Mouse (Mus musculus): ENCODE results near the gene Ptpdc1.

Ptpdc1 gene

GRCm38 (mm10) chr13:48546330-48546917, 79.0 kb downstream of the Ptpdc1 start:
- ChIA-PET POLR2A (interaction anchor here (0.5 to 21.7 kb wide), 81 partner anchors 7 to 1503 kb away, joined by 3 to 370 read pairs (median 4); partner anchors contain the start of genes A830005F24Rik (in 2 of the 4), Id4 (in 2 of the 4), Kdm1b (in 2 of the 4) and Ptpdc1 (in 2 of the 4)), CTCF (interaction anchor here in 1 of 4 experiments (0.6 kb wide), 2 partner anchors 49 to 521 kb away, joined by 3 read pairs; no protein-coding TSS in a partner anchor)

GRCm38 (mm10) chr13:48545476-48546281, 79.8 kb downstream of the Ptpdc1 start:
- POLR2A ChIA-PET = interaction anchor here (0.5 to 21.7 kb wide), 83 partner anchors 7 to 1502 kb away, joined by 3 to 370 read pairs (median 4); partner anchors contain the start of genes A830005F24Rik (in 2 of the 4), Id4 (in 2 of the 4), Kdm1b (in 2 of the 4) and Ptpdc1 (in 2 of the 4)

DNA sequence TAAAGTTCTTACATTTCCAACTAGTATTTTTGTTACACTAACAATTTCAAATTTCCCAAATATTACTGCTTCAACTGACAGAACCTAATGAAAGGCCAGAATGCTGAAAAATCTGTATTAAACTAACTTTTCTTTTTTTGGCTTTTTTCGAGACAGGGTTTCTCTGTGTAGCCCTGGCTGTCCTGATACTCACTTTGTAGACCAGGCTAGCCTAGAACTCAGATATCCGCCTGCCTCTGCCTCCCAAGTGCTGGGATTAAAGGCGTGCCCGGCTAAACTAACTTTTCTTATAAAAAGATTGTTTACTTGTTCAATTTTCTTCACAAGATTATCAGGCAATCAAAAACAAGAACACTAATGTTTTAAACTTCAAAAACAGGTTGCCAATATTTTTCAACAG, 80.6 kb downstream of the Ptpdc1 start:
- ChIA-PET POLR2A (interaction anchor here in 3 of 4 experiments (1.0 to 21.7 kb wide), 21 partner anchors 8 to 642 kb away, joined by 3 to 370 read pairs (median 10); partner anchors contain the start of genes A830005F24Rik (in 1 of the 3), Ninj1 (in 1 of the 3), Ptpdc1 (in 1 of the 3) and Zfp169 (in 1 of the 3)), CTCF (no interaction called here)

More at GRCm38 (mm10) chr13:48545476-48546281, 79.8 kb downstream of the Ptpdc1 start:
- CTCF ChIA-PET = interaction anchor here in 1 of 4 experiments (0.6 kb wide), 2 partner anchors 49 to 520 kb away, joined by 3 read pairs; no protein-coding TSS in a partner anchor

GRCm38 (mm10) chr13:48544391-48544790, 81.1 kb downstream of the Ptpdc1 start:
- ChIA-PET CTCF (no interaction called here), POLR2A (interaction anchor here in 3 of 4 experiments (1.1 to 21.7 kb wide), 17 partner anchors 10 to 637 kb away, joined by 3 to 370 read pairs (median 5); partner anchors contain the start of genes A830005F24Rik (in 1 of the 3) and Zfp169 (in 1 of the 3))

DNA sequence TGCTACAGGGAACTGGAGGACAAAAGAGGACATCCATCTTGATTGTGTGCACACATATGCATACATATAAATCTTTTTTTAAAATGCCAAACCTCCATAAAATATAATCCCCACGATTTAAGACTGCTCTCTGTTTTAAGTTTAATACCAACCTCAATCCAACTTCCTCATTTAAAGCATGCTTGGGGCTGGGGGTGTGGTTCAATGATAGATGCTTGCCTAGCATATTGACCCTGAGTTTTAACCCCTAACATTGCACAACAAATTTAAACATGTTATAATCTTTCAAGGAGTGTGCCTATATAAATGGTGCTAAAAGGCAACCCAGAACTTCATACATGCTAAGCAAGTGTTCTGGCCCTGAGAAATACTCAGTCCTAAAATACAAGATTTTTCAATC, 85.0 kb downstream of the Ptpdc1 start:
- ChIA-PET CTCF (interaction anchor here in 1 of 4 experiments (1.0 kb wide), 1 partner anchor 10 kb away, joined by 3 read pairs; no protein-coding TSS in a partner anchor), POLR2A (interaction anchor here in 2 of 4 experiments (0.7 to 21.7 kb wide), 9 partner anchors 11 to 280 kb away, joined by 3 to 370 read pairs (median 3); partner anchors contain the start of genes A830005F24Rik (in 1 of the 2) and Zfp169 (in 1 of the 2))

- POLR2A ChIA-PET = interaction anchor here in 3 of 4 experiments (0.6 to 21.7 kb wide), 23 partner anchors 10 to 323 kb away, joined by 3 to 370 read pairs (median 5); partner anchors contain the start of genes A830005F24Rik (in 1 of the 3), Ptpdc1 (in 1 of the 3) and Zfp169 (in 1 of the 3)
Observed at GRCm38 (mm10) chr13:48533441-48533840, 92.0 kb downstream of the Ptpdc1 start.

GRCm38 (mm10) chr13:48531448-48531847, 94.0 kb downstream of the Ptpdc1 start:
- CTCF ChIA-PET = interaction anchor here in 2 of 4 experiments (0.6 to 0.9 kb wide), 2 partner anchors 10 to 76 kb away, joined by 3 to 5 read pairs; no protein-coding TSS in a partner anchor
- POLR2A ChIA-PET = interaction anchor here in 3 of 4 experiments (0.6 to 21.7 kb wide), 19 partner anchors 7 to 635 kb away, joined by 3 to 370 read pairs (median 3); partner anchors contain the start of genes A830005F24Rik (in 1 of the 3) and Zfp169 (in 1 of the 3)

More at GRCm38 (mm10) chr13:48533441-48533840, 92.0 kb downstream of the Ptpdc1 start:
- CTCF ChIA-PET = interaction anchor here in 2 of 4 experiments (0.6 to 0.8 kb wide), 2 partner anchors 41 to 49 kb away, joined by 3 to 4 read pairs; no protein-coding TSS in a partner anchor

- ChIA-PET POLR2A (interaction anchor here in 2 of 4 experiments (0.6 to 21.7 kb wide), 15 partner anchors 8 to 132 kb away, joined by 3 to 370 read pairs (median 3); no protein-coding TSS in a partner anchor), CTCF (interaction anchor here in 2 of 4 experiments (0.9 to 3.4 kb wide), 2 partner anchors 10 to 108 kb away, joined by 3 to 31 read pairs; no protein-coding TSS in a partner anchor)
Observed at GRCm38 (mm10) chr13:48530685-48531084, 94.8 kb downstream of the Ptpdc1 start.

- POLR2A ChIA-PET = interaction anchor here in 3 of 4 experiments (0.8 to 21.7 kb wide), 27 partner anchors 8 to 491 kb away, joined by 3 to 370 read pairs (median 4); partner anchors contain the start of genes A830005F24Rik (in 2 of the 3), Ptpdc1 (in 2 of the 3) and Zfp169 (in 2 of the 3)
Observed at GRCm38 (mm10) chr13:48529028-48529427, 96.4 kb downstream of the Ptpdc1 start.

GRCm38 (mm10) chr13:48528123-48528871, 97.2 kb downstream of the Ptpdc1 start:
- CTCF ChIA-PET = interaction anchor here (0.6 to 3.4 kb wide), 21 partner anchors 9 to 629 kb away, joined by 3 to 31 read pairs (median 3); partner anchors contain the start of genes A830005F24Rik (in 1 of the 4) and Zfp169 (in 1 of the 4)
- POLR2A ChIA-PET = interaction anchor here (0.6 to 21.7 kb wide), 35 partner anchors 9 to 655 kb away, joined by 3 to 370 read pairs (median 4); partner anchors contain the start of genes A830005F24Rik (in 2 of the 4), Ptpdc1 (in 2 of the 4) and Zfp169 (in 2 of the 4)

More at GRCm38 (mm10) chr13:48529028-48529427, 96.4 kb downstream of the Ptpdc1 start:
- CTCF ChIA-PET = interaction anchor here in 3 of 4 experiments (0.5 to 3.4 kb wide), 11 partner anchors 15 to 272 kb away, joined by 3 to 31 read pairs (median 5); partner anchors contain the start of genes A830005F24Rik (in 1 of the 3) and Zfp169 (in 1 of the 3)
